Mouse (Mus musculus) hindbrain, postnatal 0 days (tissue): ENCODE measurements at regions not wholly inside any gene's neighbourhood (a gene's known extent, or its start where the extent isn't known, plus 50 kb on each side); places are given as distances from the start of the nearest gene placed in this dataset.

Source experiments
- ATAC-seq: fragments of 200-750 bp; cut with Nextera tagmentation; 2 replicates; pipeline ENCODE4 v1.8.0; 2017; ENCODE audit warnings: mild to moderate bottlenecking, moderate TSS enrichment, moderate library complexity
- DNase-seq: peaks from one replicate; pipeline ENCODE4 v3.0.0-alpha.2; 2015; ENCODE audit warnings: low spot score
- H3K27ac ChIP-seq: fragments of 300-500 bp; sonication (generic); 2 replicates; pipeline ENCODE4 v1.5.1; 2014; ENCODE audit warnings: mild to moderate bottlenecking
- H3K27me3 ChIP-seq: fragments of 300-500 bp; sonication (generic); 2 replicates; pipeline ENCODE4 v1.6.1; 2014; ENCODE audit warnings: low read length, mixed read lengths; ENCODE audit not compliant: insufficient read depth
- H3K36me3 ChIP-seq: fragments of 300-500 bp; sonication (generic); 2 replicates; pipeline ENCODE4 v1.6.1; 2014; ENCODE audit warnings: low read length, mixed read lengths; ENCODE audit not compliant: insufficient read depth
- H3K4me1 ChIP-seq: fragments of 300-500 bp; sonication (generic); 2 replicates; pipeline ENCODE4 v1.6.1; 2014; ENCODE audit warnings: antibody characterized with exemption, low read length, mixed read lengths; ENCODE audit not compliant: insufficient read depth
- H3K4me2 ChIP-seq: fragments of 300-500 bp; sonication (generic); 2 replicates; pipeline ENCODE4 v1.6.1; 2014; ENCODE audit warnings: low read depth, mild to moderate bottlenecking, low read length, moderate library complexity, mixed read lengths
- H3K4me3 ChIP-seq: fragments of 300-500 bp; sonication (generic); 2 replicates; pipeline ENCODE4 v1.5.1; 2014; ENCODE audit warnings: low read length
- H3K9ac ChIP-seq: fragments of 300-500 bp; sonication (generic); replicated peaks from 2 replicates; pipeline ENCODE4 v1.6.1; 2014; ENCODE audit warnings: mild to moderate bottlenecking, low read length, moderate library complexity, mixed read lengths
- H3K9me3 ChIP-seq: fragments of 300-500 bp; sonication (generic); 2 replicates; pipeline ENCODE4 v1.6.1; 2016; ENCODE audit warnings: low read length, mixed read lengths
- CTCF ChIP-seq: IDR thresholded peaks from 2 replicates; pipeline ENCODE4 v1.5.1; 2016; ENCODE audit warnings: antibody characterized with exemption, control low read depth, low read depth
- WGBS: fragments of 180-500 bp; shearing (Covaris S2); extraction: QIAGEN DNeasy Blood & Tissue Kit; methylation state at CpG from one replicate; pipeline ENCODE4 v1.1.7; 2014; 5-methylcytosine and 5-hydroxymethylcytosine counted together

DNA sequence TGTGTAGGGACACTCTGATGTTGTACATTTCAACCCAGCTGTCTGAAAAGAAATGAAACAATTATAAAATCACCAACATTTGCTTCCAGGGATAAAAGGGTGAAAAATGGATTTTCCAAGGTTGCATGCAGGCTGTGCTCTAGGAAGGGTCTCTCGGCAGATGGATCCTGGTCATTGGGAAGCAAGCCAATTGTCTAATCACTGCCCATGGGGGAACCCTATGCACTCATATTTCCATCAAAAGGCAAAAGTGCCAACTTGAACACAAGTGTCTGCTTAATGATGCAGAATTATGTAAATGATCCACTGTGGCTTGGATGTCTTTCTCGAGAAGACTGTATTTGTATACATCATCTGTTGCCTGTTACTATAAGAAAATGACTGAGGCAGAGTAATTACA lies 762.2 kb downstream of the Ryr2 start:
- Histone ChIP-seq H3K4me2 (no peak overlapping the region), H3K27ac (no peak overlapping the region), H3K4me3 (no peak overlapping the region), H3K36me3 (no peaks in the 10 kb centered on the region), H3K27me3 (no peaks in the 10 kb centered on the region), H3K9me3 (no peaks in the 10 kb centered on the region), H3K4me1 (no peaks in the 10 kb centered on the region), H3K9ac (no peak overlapping the region)
- 39% methylated on average over 2 of the region's 2 CpGs for WGBS
- DNase-seq (peak; percentile 74), ATAC-seq (peak; percentile 81)
- no peak for TF ChIP-seq CTCF

DNA sequence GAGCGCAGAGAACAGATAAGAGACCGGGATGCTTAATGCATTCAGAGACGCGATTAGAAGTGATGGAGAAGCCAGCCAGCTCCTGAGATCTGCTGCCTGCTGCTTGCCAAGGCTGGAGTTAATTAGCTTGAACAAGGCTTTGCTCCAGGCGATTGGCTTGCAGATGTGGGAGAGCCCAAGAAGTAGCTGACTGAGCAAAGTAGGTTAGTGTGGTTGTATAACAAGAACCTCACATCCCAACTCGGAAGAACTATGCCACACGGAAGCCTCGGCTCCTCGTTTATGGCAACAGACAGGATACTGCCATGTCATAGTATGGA lies 768.5 kb downstream of the Ryr2 start:
- H3K4me3 ChIP-seq, result no peak overlapping the region
- H3K9ac ChIP-seq, result no peak overlapping the region
- no peaks in the 10 kb centered on the region for H3K9me3 ChIP-seq
- TF ChIP-seq CTCF, result no peak
- H3K4me1 ChIP-seq, result 0 out of 2 replicates have a peak, but pooled peaks cover 2% of the 10 kb centered on the region
- H3K27me3 ChIP-seq, result no peaks in the 10 kb centered on the region
- H3K4me2 ChIP-seq, result no peak overlapping the region
- no peaks in the 10 kb centered on the region for H3K36me3 ChIP-seq
- ATAC-seq (peak; percentile 70; the same call in 1 of the 2 replicates), DNase-seq (peak; percentile 77)
- H3K27ac ChIP-seq, result no peak overlapping the region
- 42% methylated on average over 9 of the region's 9 CpGs for WGBS

DNA sequence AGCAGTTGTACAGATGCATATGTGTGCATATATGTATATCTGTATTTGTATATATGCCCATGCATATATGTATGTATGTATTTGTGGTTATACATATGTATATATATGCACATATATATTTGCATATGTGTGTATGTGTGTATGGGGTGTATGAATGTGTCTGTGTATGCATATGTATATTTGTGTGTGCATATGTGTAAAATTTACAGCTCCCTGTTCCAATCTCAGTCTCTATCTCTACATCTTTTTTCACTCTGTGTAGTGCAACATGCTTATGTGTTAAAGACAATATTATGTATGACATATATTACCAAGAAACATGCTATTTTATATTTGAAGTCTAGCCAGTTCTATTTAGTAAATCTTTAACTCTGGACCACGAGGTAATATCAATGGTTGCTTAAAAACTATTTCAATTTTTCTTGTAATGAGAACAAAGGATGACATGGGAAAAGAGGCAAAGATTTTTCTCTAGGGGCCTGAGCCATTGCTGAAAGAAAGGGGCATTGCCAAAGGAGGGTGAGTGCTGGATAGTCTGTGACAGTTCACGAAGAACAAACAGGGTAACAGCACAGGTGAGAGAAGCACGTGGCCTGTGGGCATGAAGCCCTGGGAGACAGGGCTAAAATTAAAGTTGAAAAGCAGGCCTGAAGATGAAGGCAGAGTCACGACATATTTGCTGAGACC lies 769.0 kb downstream of the Ryr2 start:
- no peak overlapping the region for H3K4me2 ChIP-seq
- H3K4me1 ChIP-seq, result 0 out of 2 replicates have a peak, but pooled peaks cover 2% of the 10 kb centered on the region
- H3K36me3 ChIP-seq, result no peaks in the 10 kb centered on the region
- no peak overlapping the region for H3K27ac ChIP-seq
- WGBS, result 29% methylated on average over 4 of the region's 4 CpGs
- ATAC-seq (peak; percentile 48; the same call in 1 of the 2 replicates), DNase-seq (no peak)
- no peak overlapping the region for H3K4me3 ChIP-seq
- no peak overlapping the region for H3K9ac ChIP-seq
- H3K9me3 ChIP-seq, result no peaks in the 10 kb centered on the region
- no peaks in the 10 kb centered on the region for H3K27me3 ChIP-seq
- TF ChIP-seq CTCF, result no peak

GRCm38 (mm10) chr13:11336958-11337357 lies 769.8 kb downstream of the Ryr2 start:
- no peak overlapping the region for H3K4me3 ChIP-seq
- no peaks in the 10 kb centered on the region for H3K36me3 ChIP-seq
- WGBS, result 61% methylated on average over 3 of the region's 3 CpGs
- no peak for TF ChIP-seq CTCF
- H3K9me3 ChIP-seq, result no peaks in the 10 kb centered on the region
- DNase-seq (no peak), ATAC-seq (no peak)
- H3K27ac ChIP-seq, result no peak overlapping the region
- H3K4me2 ChIP-seq, result no peak overlapping the region
- 0 out of 2 replicates have a peak, but pooled peaks cover 2% of the 10 kb centered on the region for H3K4me1 ChIP-seq
- H3K9ac ChIP-seq, result no peak overlapping the region
- no peaks in the 10 kb centered on the region for H3K27me3 ChIP-seq

GRCm38 (mm10) chr13:11331991-11332390 lies 774.8 kb downstream of the Ryr2 start:
- no peak overlapping the region for H3K9ac ChIP-seq
- no peaks in the 10 kb centered on the region for H3K4me1 ChIP-seq
- TF ChIP-seq CTCF, result no peak
- peak; percentile 26 for DNase-seq
- no peaks in the 10 kb centered on the region for H3K9me3 ChIP-seq
- WGBS, result 78% methylated on average over 4 of the region's 4 CpGs
- no peak overlapping the region for H3K27ac ChIP-seq
- no peak overlapping the region for H3K4me2 ChIP-seq
- no peak overlapping the region for H3K4me3 ChIP-seq
- H3K36me3 ChIP-seq, result no peaks in the 10 kb centered on the region
- no peak for ATAC-seq
- no peaks in the 10 kb centered on the region for H3K27me3 ChIP-seq

DNA sequence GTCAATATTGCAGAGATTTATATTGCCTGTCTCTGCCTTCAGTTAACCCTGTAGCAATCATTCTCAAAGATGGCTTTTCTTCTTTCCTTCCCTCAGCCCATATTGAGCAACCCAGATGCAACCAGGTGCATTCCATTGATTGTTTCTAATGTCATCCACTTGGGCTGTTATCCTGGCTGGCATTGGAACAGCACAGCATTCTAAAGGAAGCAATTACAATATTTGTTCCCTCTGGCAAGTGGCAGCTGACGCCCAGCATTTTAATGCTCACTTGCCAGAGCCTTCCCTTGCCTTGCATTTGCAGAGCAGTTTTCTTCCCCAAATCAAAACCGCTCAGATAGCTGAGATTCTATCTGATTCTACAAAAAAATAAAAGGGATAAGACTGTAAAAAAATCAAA lies 798.0 kb downstream of the Ryr2 start:
- Histone ChIP-seq H3K4me3 (no peak overlapping the region), H3K27ac (no peak overlapping the region), H3K4me2 (no peak overlapping the region), H3K9me3 (no peaks in the 10 kb centered on the region), H3K27me3 (no peaks in the 10 kb centered on the region), H3K36me3 (no peaks in the 10 kb centered on the region), H3K4me1 (no peaks in the 10 kb centered on the region), H3K9ac (no peak overlapping the region)
- WGBS, result 58% methylated on average over 2 of the region's 2 CpGs
- no peak for TF ChIP-seq CTCF
- no peak for ATAC-seq
- peak; percentile 30 for DNase-seq

GRCm38 (mm10) chr13:11295493-11295892 lies 811.3 kb downstream of the Ryr2 start:
- ATAC-seq (no peak), DNase-seq (no peak)
- no peaks in the 10 kb centered on the region for H3K27me3 ChIP-seq
- WGBS, result 89% methylated on average over 2 of the region's 2 CpGs
- H3K9ac ChIP-seq, result no peak overlapping the region
- no peaks in the 10 kb centered on the region for H3K4me1 ChIP-seq
- H3K4me2 ChIP-seq, result no peak overlapping the region
- H3K36me3 ChIP-seq, result no peaks in the 10 kb centered on the region
- TF ChIP-seq CTCF, result no peak
- H3K4me3 ChIP-seq, result no peak overlapping the region
- no peaks in the 10 kb centered on the region for H3K9me3 ChIP-seq
- H3K27ac ChIP-seq, result no peak overlapping the region
